Mouse (Mus musculus): ENCODE measurements at regions not wholly inside any gene's neighbourhood (a gene's known extent, or its start where the extent isn't known, plus 50 kb on each side); places are given as distances from the start of the nearest gene placed in this dataset.

DNA sequence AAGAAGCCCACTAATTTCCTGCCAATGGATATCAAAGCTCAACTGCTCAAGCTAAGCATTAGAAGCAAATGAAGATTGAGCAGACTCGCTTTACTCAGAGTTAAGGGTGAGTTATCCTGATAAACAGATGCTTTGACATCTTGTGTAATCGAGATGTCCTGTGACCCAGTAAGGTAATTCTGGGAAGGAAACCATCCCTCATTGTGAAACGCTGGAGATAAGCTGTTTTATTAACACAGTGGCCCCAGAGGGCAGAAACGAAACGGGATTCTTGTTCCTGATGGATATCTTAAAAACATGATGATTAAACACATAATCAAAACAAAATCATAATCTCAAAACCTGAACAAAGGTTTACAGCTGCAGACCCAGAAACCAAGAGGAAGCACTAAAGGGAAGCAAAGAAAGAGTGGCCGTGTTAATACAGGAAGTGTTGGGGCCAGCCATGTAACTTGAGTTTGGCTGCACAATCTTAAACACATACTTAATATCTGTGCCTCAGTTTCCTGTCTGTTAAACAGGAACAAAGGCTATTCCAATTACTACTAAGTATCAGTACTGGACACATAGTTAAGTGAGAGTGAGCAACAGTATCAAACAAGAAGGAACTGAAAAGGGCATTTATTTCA lies 184.2 kb downstream of the Gm12728 start:
- TF ChIP-seq CTCF (IDR thresholded peaks at IDR 0.05) (no peak), EP300 (IDR thresholded peaks at IDR 0.05) (peak; percentile 86)
